Mouse (Mus musculus) midbrain, embryonic 11.5 days (tissue): ENCODE data around the gene Coro1b. TPM values are rescaled to one million over a fixed set of nuclear protein-coding genes. Genes with fewer than 3 reads are reported as not detected.

Source experiments
- ATAC-seq: fragments of 200-750 bp; cut with Nextera tagmentation; 2 replicates; pipeline ENCODE4 v1.8.0; 2017; ENCODE audit warnings: moderate TSS enrichment, moderate library complexity; ENCODE audit not compliant: low FRiP score
- DNase-seq: peaks from one replicate; pipeline ENCODE4 v3.0.0; 2015; ENCODE audit warnings: low spot score; ENCODE audit errors: missing footprints
- H3K27ac ChIP-seq: fragments of 300-500 bp; sonication (generic); 2 replicates; pipeline ENCODE4 v1.5.1; 2014; ENCODE audit warnings: low read depth, low read length
- H3K27me3 ChIP-seq: fragments of 300-500 bp; sonication (generic); 2 replicates; pipeline ENCODE4 v1.6.1; 2014; ENCODE audit warnings: mild to moderate bottlenecking, low read length, moderate library complexity, mixed read lengths; ENCODE audit not compliant: control insufficient read depth, insufficient read depth
- H3K36me3 ChIP-seq: fragments of 300-500 bp; sonication (generic); 2 replicates; pipeline ENCODE4 v1.6.1; 2014; ENCODE audit warnings: mild to moderate bottlenecking, low read length, moderate library complexity, mixed read lengths; ENCODE audit not compliant: control insufficient read depth, insufficient read depth
- H3K4me1 ChIP-seq: fragments of 300-500 bp; sonication (generic); 2 replicates; pipeline ENCODE4 v1.6.1; 2014; ENCODE audit warnings: low read length; ENCODE audit not compliant: control insufficient read depth, insufficient read depth
- H3K4me2 ChIP-seq: fragments of 300-500 bp; sonication (generic); 2 replicates; pipeline ENCODE4 v1.6.1; 2014; ENCODE audit warnings: mild to moderate bottlenecking, moderate library complexity
- H3K4me3 ChIP-seq: fragments of 300-500 bp; sonication (generic); 2 replicates; pipeline ENCODE4 v1.5.1; 2014; ENCODE audit warnings: low read depth, low read length
- H3K9ac ChIP-seq: fragments of 300-500 bp; sonication (generic); 2 replicates; pipeline ENCODE4 v1.6.1; 2014; ENCODE audit warnings: low read length
- H3K9me3 ChIP-seq: fragments of 300-500 bp; sonication (generic); 2 replicates; pipeline ENCODE4 v1.6.1; 2016; ENCODE audit warnings: low read length; ENCODE audit not compliant: control insufficient read depth
- WGBS: fragments of 180-500 bp; shearing (Covaris S2); extraction: QIAGEN DNeasy Blood & Tissue Kit; methylation state at CpG from one replicate; pipeline ENCODE4 v1.1.7; 2014; 5-methylcytosine and 5-hydroxymethylcytosine counted together
- polyA plus RNA-seq: library from polyadenylated mRNA; unstranded; fragments of >200 nt; fragmentation: Nextera tagmentation; extraction: Ambion mirVana; gene quantifications from 2 replicates; pipeline ENCODE4 v1.2.1, GENCODE M21; 2014

Gene Coro1b
- polyA plus RNA-seq, 1 experiment from 2014 or later: 127 TPM

GRCm38 (mm10) chr19:4144550-4145498, 3.6 kb upstream of the Coro1b start:
- Histone ChIP-seq H3K4me1 (peaks cover 14% of the 10 kb centered on the region), H3K27me3 (no peaks in the 10 kb centered on the region), H3K27ac (no peak overlapping the region), H3K9me3 (no peaks in the 10 kb centered on the region), H3K36me3 (no peaks in the 10 kb centered on the region), H3K4me3 (no peak overlapping the region), H3K9ac (no peak overlapping the region), H3K4me2 (no peak overlapping the region)
- DNase-seq (no peak), ATAC-seq (no peak)
- 87% methylated on average over 16 of the region's 16 CpGs for WGBS

- Histone ChIP-seq H3K4me3 (no peak overlapping the region), H3K4me1 (peaks cover 14% of the 10 kb centered on the region), H3K36me3 (peaks cover 8% of the 10 kb centered on the region), H3K4me2 (no peak overlapping the region), H3K27ac (no peak overlapping the region), H3K9me3 (no peaks in the 10 kb centered on the region), H3K9ac (no peak overlapping the region), H3K27me3 (no peaks in the 10 kb centered on the region)
- WGBS: 77% methylated on average over 5 of the region's 5 CpGs
- no peak for DNase-seq
- no peak for ATAC-seq
Measured at GRCm38 (mm10) chr19:4145936-4146335, 2.5 kb upstream of the Coro1b start.

- Histone ChIP-seq H3K27me3 (no peaks in the 10 kb centered on the region), H3K36me3 (peaks cover 10% of the 10 kb centered on the region), H3K4me3 (no peak overlapping the region), H3K4me1 (peaks cover 14% of the 10 kb centered on the region), H3K9ac (no peak overlapping the region), H3K27ac (no peak overlapping the region), H3K9me3 (no peaks in the 10 kb centered on the region), H3K4me2 (no peak overlapping the region)
- WGBS: 66% methylated on average over 12 of the region's 12 CpGs
- ATAC-seq (no peak), DNase-seq (no peak)
Measured at GRCm38 (mm10) chr19:4146366-4147021, 1.9 kb upstream of the Coro1b start.

GRCm38 (mm10) chr19:4147022-4147405, 1.4 kb upstream of the Coro1b start:
- Histone ChIP-seq H3K27me3 (no peaks in the 10 kb centered on the region), H3K4me2 (no peak overlapping the region), H3K4me3 (no peak overlapping the region), H3K27ac (no peak overlapping the region), H3K36me3 (peaks cover 10% of the 10 kb centered on the region), H3K9me3 (no peaks in the 10 kb centered on the region), H3K9ac (no peak overlapping the region), H3K4me1 (peaks cover 14% of the 10 kb centered on the region)
- WGBS: 44% methylated on average over 3 of the region's 3 CpGs
- no peak for DNase-seq
- ATAC-seq: no peak

GRCm38 (mm10) chr19:4147782-4148490, 483 bp upstream of the Coro1b start:
- DNase-seq (no peak), ATAC-seq (peak; percentile 61)
- no peaks in the 10 kb centered on the region for H3K27me3 ChIP-seq
- WGBS: 32% methylated on average over 9 of the region's 9 CpGs
- no peak overlapping the region for H3K27ac ChIP-seq
- peaks cover 14% of the 10 kb centered on the region for H3K4me1 ChIP-seq
- peak overlapping the region; percentile 84 for H3K4me3 ChIP-seq
- peaks cover 10% of the 10 kb centered on the region for H3K36me3 ChIP-seq
- no peaks in the 10 kb centered on the region for H3K9me3 ChIP-seq
- H3K4me2 ChIP-seq: peak overlapping the region; percentile 31
- peak overlapping the region; percentile 26; the same call in 1 of the 2 replicates for H3K9ac ChIP-seq

GRCm38 (mm10) chr19:4148819-4149218, 400 bp downstream of the Coro1b start:
- peak overlapping the region; percentile 90 for H3K4me2 ChIP-seq
- H3K4me1 ChIP-seq: peaks cover 14% of the 10 kb centered on the region
- DNase-seq (no peak), ATAC-seq (no peak; the same call in 1 of the 2 replicates)
- H3K9me3 ChIP-seq: no peaks in the 10 kb centered on the region
- 3% methylated on average over 7 of the region's 8 CpGs for WGBS
- peaks cover 10% of the 10 kb centered on the region for H3K36me3 ChIP-seq
- H3K27me3 ChIP-seq: no peaks in the 10 kb centered on the region
- H3K9ac ChIP-seq: peak overlapping the region; percentile 83
- no peak overlapping the region for H3K27ac ChIP-seq
- peak overlapping the region; percentile 84 for H3K4me3 ChIP-seq

- Histone ChIP-seq H3K4me2 (peak overlapping the region; percentile 90), H3K27me3 (no peaks in the 10 kb centered on the region), H3K4me1 (peaks cover 14% of the 10 kb centered on the region), H3K9me3 (no peaks in the 10 kb centered on the region), H3K36me3 (peaks cover 10% of the 10 kb centered on the region), H3K9ac (peak overlapping the region; percentile 83), H3K4me3 (peak overlapping the region; percentile 84), H3K27ac (no peak overlapping the region)
- DNase-seq: no peak
- 91% methylated on average over 11 of the region's 11 CpGs for WGBS
- no peak for ATAC-seq
Measured at GRCm38 (mm10) chr19:4149283-4149682, 864 bp downstream of the Coro1b start.

- H3K27ac ChIP-seq: no peak overlapping the region
- no peak overlapping the region for H3K4me2 ChIP-seq
- no peak for DNase-seq
- H3K9me3 ChIP-seq: no peaks in the 10 kb centered on the region
- H3K9ac ChIP-seq: no peak overlapping the region
- H3K27me3 ChIP-seq: no peaks in the 10 kb centered on the region
- H3K4me3 ChIP-seq: no peak overlapping the region
- no peak for ATAC-seq
- H3K36me3 ChIP-seq: peaks cover 10% of the 10 kb centered on the region
- 96% methylated on average over 17 of the region's 17 CpGs for WGBS
- H3K4me1 ChIP-seq: peaks cover 14% of the 10 kb centered on the region
Measured at GRCm38 (mm10) chr19:4149764-4150461, 1.5 kb downstream of the Coro1b start.
